Mouse (Mus musculus) brain, embryonic 14.5 days (tissue): ENCODE data around the gene Runx1.

Experiments
- CTCF ChIP-seq: fragments of 200-500 bp; IDR thresholded peaks from 2 replicates; pipeline ENCODE4 v1.5.1; 2012; ENCODE audit warnings: inconsistent platforms, mild to moderate bottlenecking, moderate library complexity, borderline replicate concordance; ENCODE audit not compliant: insufficient read depth, insufficient read length; ENCODE audit errors: extremely low read depth
- POLR2A ChIP-seq: fragments of 200-500 bp; IDR thresholded peaks from 2 replicates; pipeline ENCODE4 v1.6.1; 2012; ENCODE audit warnings: mild to moderate bottlenecking, inconsistent platforms, borderline replicate concordance; ENCODE audit not compliant: poor library complexity, insufficient read depth, insufficient read length, severe bottlenecking; ENCODE audit errors: extremely low read depth

- TF ChIP-seq CTCF (no peak), POLR2A (no peak)
Measured at GRCm38 (mm10) chr16:92821938-92822629, 3.9 kb downstream of the Runx1 start.
